Mouse (Mus musculus): ENCODE data around the gene Lmntd1. TPM values are rescaled to one million over a fixed set of nuclear protein-coding genes. Genes with fewer than 3 reads are reported as not detected.
A peak's percentile ranks its signal among the peaks of the same experiment; 100 is the strongest.

The Lmntd1 gene
- polyA plus RNA-seq, 1 experiment from 2014 or later, result not detected

- in situ Hi-C loops (cut with MboI; ENCODE audit: low pct_unique_long_range_greater_than_20kb), result no loop called here
- CTCF ChIA-PET, result no interaction called here
- DNase-seq (ENCODE audit: low read depth, low spot score), result no peak
- TF ChIP-seq CTCF (IDR thresholded peaks at IDR 0.05), result no peak
- no peak for ATAC-seq
- POLR2A ChIA-PET, result no interaction called here
- H3K27me3 ChIP-seq, result peaks cover 3% of the 10 kb centered on the region
These were observed 151.4 kb downstream of the Lmntd1 start for GRCm38 (mm10) chr6:145462677-145463245.

- in situ Hi-C loops (cut with MboI; ENCODE audit: low pct_unique_long_range_greater_than_20kb), result no loop called here
- ChIA-PET CTCF (no interaction called here), POLR2A (no interaction called here)
- no peak for DNase-seq (ENCODE audit: low read depth, low spot score)
- TF ChIP-seq CTCF (IDR thresholded peaks at IDR 0.05), result no peak
- no peak for ATAC-seq
- peaks cover 3% of the 10 kb centered on the region for H3K27me3 ChIP-seq
These were observed 157.1 kb downstream of the Lmntd1 start for GRCm38 (mm10) chr6:145457066-145457465.

- ChIA-PET CTCF (no interaction called here), POLR2A (no interaction called here)
- no peak for TF ChIP-seq CTCF (IDR thresholded peaks at IDR 0.05)
- in situ Hi-C loops (cut with MboI; ENCODE audit: low pct_unique_long_range_greater_than_20kb), result no loop called here
- DNase-seq (ENCODE audit: low read depth, low spot score) (no peak), ATAC-seq (no peak)
- no peaks in the 10 kb centered on the region for H3K27me3 ChIP-seq
These were observed 163.3 kb downstream of the Lmntd1 start for GRCm38 (mm10) chr6:145450628-145451403.

- in situ Hi-C loops (cut with MboI; ENCODE audit: low pct_unique_long_range_greater_than_20kb), result no loop called here
- peak; percentile 58 for ATAC-seq
- DNase-seq (ENCODE audit: low read depth, low spot score), result no peak
- TF ChIP-seq CTCF (IDR thresholded peaks at IDR 0.05), result no peak
- no peaks in the 10 kb centered on the region for H3K27me3 ChIP-seq
- ChIA-PET POLR2A (no interaction called here), CTCF (interaction anchor here (1.2 to 1.9 kb wide), 2 partner anchors 31 to 301 kb away, joined by 3 read pairs; no protein-coding TSS in a partner anchor)
These were observed 165.8 kb downstream of the Lmntd1 start for GRCm38 (mm10) chr6:145448361-145448760.

GRCm38 (mm10) chr6:145445811-145446500 lies 168.2 kb downstream of the Lmntd1 start:
- ATAC-seq (no peak), DNase-seq (ENCODE audit: low read depth, low spot score) (peak; percentile 56)
- CTCF ChIA-PET, result interaction anchor here (1.5 to 2.0 kb wide), 2 partner anchors 28 to 348 kb away, joined by 4 to 6 read pairs; no protein-coding TSS in a partner anchor
- no peak for TF ChIP-seq CTCF (IDR thresholded peaks at IDR 0.05)
- H3K27me3 ChIP-seq, result no peaks in the 10 kb centered on the region
- POLR2A ChIA-PET, result no interaction called here
- in situ Hi-C loops (cut with MboI; ENCODE audit: low pct_unique_long_range_greater_than_20kb), result no loop called here

GRCm38 (mm10) chr6:145445380-145445779 lies 168.7 kb downstream of the Lmntd1 start:
- H3K27me3 ChIP-seq, result no peaks in the 10 kb centered on the region
- TF ChIP-seq CTCF (IDR thresholded peaks at IDR 0.05), result no peak
- DNase-seq (ENCODE audit: low read depth, low spot score) (no peak), ATAC-seq (no peak)
- in situ Hi-C loops (cut with MboI; ENCODE audit: low pct_unique_long_range_greater_than_20kb), result no loop called here
- ChIA-PET POLR2A (no interaction called here), CTCF (interaction anchor here (1.5 to 2.0 kb wide), 2 partner anchors 28 to 348 kb away, joined by 4 to 6 read pairs; no protein-coding TSS in a partner anchor)

GRCm38 (mm10) chr6:145442786-145443185 lies 171.3 kb downstream of the Lmntd1 start:
- ChIA-PET CTCF (interaction anchor here (0.8 to 1.7 kb wide), 10 partner anchors 10 to 351 kb away, joined by 3 to 12 read pairs (median 3); no protein-coding TSS in a partner anchor), POLR2A (no interaction called here)
- ATAC-seq (no peak), DNase-seq (ENCODE audit: low read depth, low spot score) (no peak)
- no peak for TF ChIP-seq CTCF (IDR thresholded peaks at IDR 0.05)
- H3K27me3 ChIP-seq, result no peaks in the 10 kb centered on the region
- in situ Hi-C loops (cut with MboI; ENCODE audit: low pct_unique_long_range_greater_than_20kb), result loop anchor here (5.0 kb wide), 2 partner anchors 305 to 350 kb away; partner anchors contain the start of gene Rassf8

- ATAC-seq (peak; percentile 96), DNase-seq (ENCODE audit: low read depth, low spot score) (peak; percentile 81)
- no peaks in the 10 kb centered on the region for H3K27me3 ChIP-seq
- in situ Hi-C loops (cut with MboI; ENCODE audit: low pct_unique_long_range_greater_than_20kb), result loop anchor here (5.0 kb wide), 2 partner anchors 306 to 351 kb away; partner anchors contain the start of gene Rassf8
- TF ChIP-seq CTCF (IDR thresholded peaks at IDR 0.05), result peak; percentile 84
- POLR2A ChIA-PET, result no interaction called here
- CTCF ChIA-PET, result interaction anchor here (0.7 to 1.7 kb wide), 6 partner anchors 12 to 355 kb away, joined by 3 to 12 read pairs (median 4); no protein-coding TSS in a partner anchor
These were observed 172.6 kb downstream of the Lmntd1 start for GRCm38 (mm10) chr6:145441416-145442110.

- ATAC-seq, result no peak
- H3K27me3 ChIP-seq, result no peaks in the 10 kb centered on the region
- in situ Hi-C loops (cut with MboI; ENCODE audit: low pct_unique_long_range_greater_than_20kb), result no loop called here
- CTCF ChIA-PET, result no interaction called here
- TF ChIP-seq CTCF (IDR thresholded peaks at IDR 0.05), result no peak
- DNase-seq (ENCODE audit: low read depth, low spot score), result no peak
- POLR2A ChIA-PET, result no interaction called here
These were observed 175.3 kb downstream of the Lmntd1 start for GRCm38 (mm10) chr6:145438851-145439250.

GRCm38 (mm10) chr6:145435764-145436163 lies 178.4 kb downstream of the Lmntd1 start:
- CTCF ChIA-PET, result interaction anchor here (1.1 kb wide), 1 partner anchor 19 kb away, joined by 3 read pairs; no protein-coding TSS in a partner anchor
- POLR2A ChIA-PET, result no interaction called here
- TF ChIP-seq CTCF (IDR thresholded peaks at IDR 0.05), result no peak
- DNase-seq (ENCODE audit: low read depth, low spot score) (no peak), ATAC-seq (no peak)
- in situ Hi-C loops (cut with MboI; ENCODE audit: low pct_unique_long_range_greater_than_20kb), result no loop called here
- no peaks in the 10 kb centered on the region for H3K27me3 ChIP-seq

Data from Patski (cell line).